Mouse (Mus musculus) mature B cell (primary cell): Measurements from ENCODE around the gene Dnah2.

ENCODE experiments used
- in situ Hi-C: fragments of 300-500 bp; cut with MboI; formaldehyde crosslinking; loops from 2 replicates; pipeline ENCODE4 v1.14.3; 2019

Gene Dnah2

DNA sequence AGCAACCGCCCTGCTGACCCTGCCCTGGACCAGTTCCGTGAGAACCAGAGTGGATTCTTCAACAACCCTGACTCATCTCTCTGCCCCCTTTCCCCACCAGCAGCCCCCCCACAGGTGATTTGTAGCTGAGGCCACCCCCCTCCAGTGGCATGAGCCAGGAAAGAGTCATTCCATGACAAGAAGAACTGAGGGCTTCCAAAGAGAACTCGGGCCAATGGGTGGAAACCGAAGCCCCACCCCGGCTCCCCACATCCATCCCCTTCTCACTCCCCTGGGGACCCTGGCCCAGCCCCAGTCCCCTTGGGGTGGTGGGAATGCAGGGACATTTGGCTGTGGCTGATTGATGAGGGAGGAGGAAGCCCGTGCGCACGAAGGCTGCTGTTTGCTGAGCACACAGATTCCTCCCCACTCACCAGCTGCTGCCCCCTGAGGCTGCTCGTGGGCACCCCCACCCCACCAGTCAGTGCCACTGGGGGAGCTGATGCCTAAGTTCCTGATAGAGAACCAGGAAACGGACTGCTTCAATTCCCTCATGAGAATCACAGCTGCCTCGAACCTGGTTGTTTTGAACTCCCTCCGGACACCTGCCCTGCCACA, at the start of gene Dnah2:
TSS of gene Dnah2 (minus strand) at position 51 of the 597 bp plus-strand sequence.
- in situ Hi-C loops = no loop called here

GRCm38 (mm10) chr11:69594853-69595252, 45.9 kb upstream of the Dnah2 start:
- in situ Hi-C loops = no loop called here

DNA sequence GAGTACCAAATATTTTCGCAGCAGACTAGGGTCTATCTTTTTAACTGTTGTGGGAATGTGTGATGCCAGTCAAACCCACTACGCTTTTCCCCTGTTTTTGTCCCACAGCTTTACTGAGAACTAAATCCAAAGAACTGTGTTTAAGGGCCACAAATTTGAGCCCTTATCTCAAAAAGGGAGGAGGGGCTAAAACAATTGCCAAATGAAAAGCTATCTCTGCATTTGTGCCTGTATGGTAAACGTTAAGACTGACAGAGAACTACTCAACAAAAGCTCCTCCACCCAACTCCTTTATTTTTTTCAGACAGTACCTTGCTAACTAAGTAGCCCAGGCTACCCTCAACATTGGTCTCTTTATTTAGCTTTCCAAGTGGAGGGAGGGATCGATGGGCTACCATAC, 43.9 kb upstream of the Dnah2 start:
- in situ Hi-C loops = no loop called here

DNA sequence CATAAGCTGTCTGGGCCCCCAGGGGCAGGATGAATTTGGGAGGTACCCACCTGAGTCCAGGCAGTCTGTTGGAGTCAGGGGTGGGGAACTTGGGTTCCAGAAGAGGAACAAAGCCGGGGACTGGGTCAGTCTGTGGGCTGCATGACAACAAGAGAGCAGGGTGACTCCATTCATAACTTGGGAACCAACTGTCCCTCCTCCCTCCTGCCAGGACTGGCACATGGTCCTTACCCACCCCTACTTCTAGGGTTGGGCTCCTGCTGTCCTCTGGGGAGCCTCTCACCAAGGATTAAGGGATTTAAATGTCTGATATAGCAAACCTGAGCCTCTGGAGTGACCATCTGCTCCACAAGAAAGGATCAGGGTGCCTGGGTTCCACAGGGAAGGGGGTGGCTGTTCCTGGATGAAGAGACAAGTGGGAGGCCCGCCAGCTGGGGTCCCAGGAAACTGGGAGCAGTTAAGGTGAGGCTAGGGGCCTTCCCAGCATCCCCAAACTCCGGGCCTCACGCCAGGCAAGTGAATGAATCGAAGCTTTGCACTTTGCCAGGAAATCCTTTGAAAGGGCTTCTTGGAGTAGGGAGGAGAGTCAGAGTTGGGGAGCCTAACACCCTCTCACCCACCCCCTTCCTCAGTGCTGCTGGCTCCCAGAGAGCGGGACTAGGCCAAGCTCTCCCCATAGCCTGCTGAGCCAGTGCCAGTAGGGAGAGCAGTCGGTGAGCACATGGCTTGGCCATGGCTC, 43.2 kb upstream of the Dnah2 start:
- in situ Hi-C loops = no loop called here

DNA sequence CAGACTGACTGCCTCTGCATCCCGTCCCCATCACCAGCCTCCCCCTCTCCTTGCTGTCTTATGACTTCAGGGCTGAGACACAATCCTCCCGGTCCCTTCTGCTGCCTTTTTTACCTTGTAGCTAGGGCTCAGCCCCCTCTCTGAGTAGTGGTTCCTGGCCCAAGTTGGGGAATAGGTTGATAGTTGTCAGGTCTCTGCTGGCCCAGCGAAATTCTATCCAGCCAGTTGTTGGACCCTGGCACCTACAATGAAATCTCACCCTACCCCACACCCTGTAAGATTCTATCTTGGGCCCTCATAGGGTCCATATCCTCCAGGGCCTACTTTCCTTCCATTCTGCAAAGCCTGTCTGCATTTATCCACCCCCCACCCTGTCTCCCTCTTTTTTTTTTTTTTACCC, 42.5 kb upstream of the Dnah2 start:
- in situ Hi-C loops = no loop called here

GRCm38 (mm10) chr11:69590622-69591021, 41.7 kb upstream of the Dnah2 start:
- in situ Hi-C loops = no loop called here

DNA sequence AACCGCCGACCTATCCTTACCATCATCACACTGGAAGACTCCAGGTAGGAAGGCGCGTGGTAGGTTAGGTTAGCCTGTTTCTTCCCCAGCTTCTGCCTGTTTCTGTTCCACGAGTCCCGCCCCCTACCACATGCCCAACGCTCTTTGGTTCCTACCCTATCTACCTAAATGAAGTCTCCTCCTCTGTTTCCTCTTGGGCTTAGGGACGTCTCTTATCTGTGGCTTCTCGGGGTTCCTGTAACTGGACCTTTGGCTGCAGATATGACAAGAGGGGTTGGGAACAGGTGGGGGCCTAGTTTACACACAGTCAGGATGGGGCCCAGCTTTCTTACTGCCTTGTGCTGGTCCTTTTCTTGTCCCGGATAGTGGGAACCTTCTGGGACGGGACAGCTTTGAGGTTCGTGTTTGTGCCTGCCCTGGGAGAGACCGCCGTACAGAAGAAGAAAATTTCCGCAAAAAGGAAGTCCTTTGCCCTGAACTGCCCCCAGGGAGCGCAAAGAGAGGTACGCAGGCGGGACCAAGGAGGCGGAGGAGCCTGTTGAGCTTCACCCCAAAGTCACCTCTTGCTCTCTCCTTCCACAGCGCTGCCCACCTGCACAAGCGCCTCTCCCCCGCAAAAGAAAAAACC, 40.4 kb upstream of the Dnah2 start:
- in situ Hi-C loops = no loop called here

DNA sequence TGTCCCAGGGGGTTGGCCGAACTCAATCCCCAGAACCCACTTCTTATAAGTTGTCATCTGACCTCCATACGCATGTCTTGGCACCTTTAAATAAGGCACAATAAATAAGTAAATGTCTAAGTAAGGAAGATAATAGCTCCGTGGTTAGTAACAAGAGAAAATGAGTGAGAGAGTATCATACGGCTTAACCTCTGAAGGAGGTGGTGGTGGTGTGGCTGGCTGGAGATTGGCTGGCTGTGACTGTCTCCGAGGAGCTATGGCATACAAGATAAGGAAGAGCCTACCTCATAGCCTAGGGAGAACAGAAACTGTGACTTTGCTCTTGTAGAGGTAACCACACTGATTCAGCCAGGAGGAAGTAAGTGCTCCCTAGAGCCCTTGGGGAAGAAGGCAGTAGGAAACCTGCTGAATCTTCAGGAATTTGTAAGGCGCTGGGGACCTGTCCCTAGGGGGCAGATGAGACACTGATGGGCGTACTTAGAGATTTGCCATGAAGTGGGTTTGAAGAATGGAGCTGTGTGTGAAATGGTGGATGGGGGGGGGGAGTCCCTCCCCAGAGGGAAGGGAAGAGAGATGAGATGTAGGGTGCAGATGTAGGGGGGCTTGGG, 36.9 kb upstream of the Dnah2 start:
- in situ Hi-C loops = no loop called here

DNA sequence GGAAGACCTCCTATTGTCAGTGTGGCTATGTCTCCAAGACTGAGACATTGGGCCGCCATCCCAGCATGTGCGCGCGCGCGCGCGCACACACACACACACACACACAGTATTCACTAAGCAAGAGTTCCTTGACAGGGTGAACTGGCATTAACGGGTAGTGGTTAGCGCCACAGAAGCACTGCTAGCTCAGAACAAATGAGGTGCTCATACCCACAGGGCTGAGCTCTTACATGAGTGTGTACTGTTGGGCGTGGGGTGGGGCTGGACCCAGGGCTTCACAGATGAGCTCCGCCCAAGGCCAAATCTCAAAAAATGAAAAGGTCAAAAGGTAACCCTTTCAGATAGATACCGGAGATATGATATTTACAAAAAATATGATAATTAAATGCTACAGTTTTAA, 36.0 kb upstream of the Dnah2 start:
- in situ Hi-C loops = no loop called here

- in situ Hi-C loops = no loop called here
Measured at GRCm38 (mm10) chr11:69584008-69584407, 35.1 kb upstream of the Dnah2 start.

DNA sequence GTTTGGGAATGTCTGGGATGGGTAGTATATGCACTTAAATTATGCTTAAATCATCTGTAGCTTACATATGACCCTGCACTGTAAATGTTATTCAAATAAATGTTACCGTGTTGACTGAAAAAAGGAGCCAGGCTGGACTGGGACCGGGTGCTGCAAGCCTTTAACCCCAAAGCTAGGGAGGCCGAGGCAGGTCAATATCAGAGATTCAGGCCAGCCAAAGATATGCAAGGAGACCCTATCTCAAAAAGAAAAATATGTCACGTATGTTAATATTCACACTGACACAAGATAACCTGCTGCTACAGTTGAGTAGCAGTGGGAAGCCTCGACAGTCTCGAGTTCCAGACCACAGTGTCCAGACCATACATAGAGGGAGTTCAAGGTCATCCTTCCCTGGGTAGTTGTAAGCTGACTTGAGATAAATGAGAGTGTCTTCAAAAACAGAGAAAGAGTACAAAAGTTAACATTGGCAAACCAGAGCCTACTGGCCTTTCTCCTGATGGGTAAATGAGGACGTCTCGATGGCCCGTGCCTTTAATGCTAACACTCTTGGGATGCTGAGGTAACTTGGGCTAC, 33.4 kb upstream of the Dnah2 start:
- in situ Hi-C loops = no loop called here

DNA sequence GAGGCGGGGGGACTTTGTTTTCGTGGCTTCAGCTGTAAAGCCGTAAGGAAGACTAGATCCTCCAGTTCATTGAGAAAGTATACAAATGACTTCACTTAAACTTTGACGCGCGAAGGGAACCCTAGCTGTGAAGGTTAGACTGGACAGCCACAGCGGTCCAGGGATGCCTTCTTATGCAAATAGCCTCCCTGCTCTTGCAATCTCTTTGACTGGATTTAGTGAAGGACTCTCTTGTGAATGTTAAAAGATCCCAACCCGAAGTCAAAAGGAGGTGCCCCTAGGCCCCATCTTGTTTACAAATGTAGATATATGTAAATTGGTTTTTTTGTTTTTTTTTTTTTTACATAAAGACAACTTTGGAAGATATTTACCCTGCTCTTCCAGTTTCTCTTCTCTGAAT, 32.9 kb upstream of the Dnah2 start:
- in situ Hi-C loops = no loop called here

- in situ Hi-C loops = no loop called here
Measured at GRCm38 (mm10) chr11:69581147-69581688, 32.3 kb upstream of the Dnah2 start.

DNA sequence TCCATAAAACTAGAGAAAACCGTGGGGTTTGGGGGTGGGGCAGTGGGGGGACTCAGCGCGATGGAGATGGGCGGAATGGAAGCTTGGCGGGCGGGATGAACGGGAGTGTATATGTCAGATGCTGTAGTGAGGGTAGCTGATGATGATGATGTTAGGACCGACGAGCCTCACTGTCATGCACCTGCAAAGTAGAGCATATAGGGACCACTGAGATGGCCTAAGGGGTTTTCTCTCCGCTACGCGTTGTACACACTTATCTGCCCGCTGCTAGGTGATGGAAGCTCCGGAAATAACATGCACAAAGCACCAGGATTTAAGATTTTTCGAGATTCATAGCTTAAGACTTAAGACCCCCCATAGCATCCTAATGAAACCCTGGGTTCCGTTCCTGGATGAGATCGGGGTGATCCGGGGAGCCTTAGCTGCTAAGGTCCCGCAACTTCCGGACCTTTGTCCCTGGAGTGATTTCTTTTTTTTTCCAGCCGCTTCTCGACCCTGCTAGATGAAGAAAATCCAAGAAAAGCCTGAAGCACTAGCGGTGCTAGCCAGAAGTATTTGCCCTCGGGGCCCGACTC, 31.7 kb upstream of the Dnah2 start:
- in situ Hi-C loops = no loop called here

DNA sequence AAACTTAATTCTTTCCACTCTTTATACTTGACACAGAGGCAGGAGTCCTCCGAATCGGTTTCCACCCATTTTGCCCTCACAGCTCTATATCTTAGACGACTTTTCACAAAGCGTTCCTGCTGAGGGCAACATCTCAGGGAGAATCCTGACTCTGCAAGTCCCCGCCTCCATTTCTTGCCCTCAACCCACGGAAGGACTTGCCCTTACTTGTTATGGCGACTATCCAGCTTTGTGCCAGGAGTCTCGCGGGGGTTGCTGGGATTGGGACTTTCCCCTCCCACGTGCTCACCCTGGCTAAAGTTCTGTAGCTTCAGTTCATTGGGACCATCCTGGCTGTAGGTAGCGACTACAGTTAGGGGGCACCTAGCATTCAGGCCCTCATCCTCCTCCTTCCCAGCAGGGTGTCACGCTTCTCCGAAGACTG, 31.2 kb upstream of the Dnah2 start, which contains the start of the genes Wrap53 and Trp53:
TSS of gene Wrap53 (minus strand) at position 165 of the 424 bp plus-strand sequence.
TSS of gene Trp53 (plus strand) at position 269 of the 424 bp plus-strand sequence.
- in situ Hi-C loops = no loop called here

GRCm38 (mm10) chr11:69579128-69580017, 30.5 kb upstream of the Dnah2 start:
- in situ Hi-C loops = no loop called here

- in situ Hi-C loops = no loop called here
Measured at GRCm38 (mm10) chr11:69578301-69578700, 29.4 kb upstream of the Dnah2 start.

- in situ Hi-C loops = no loop called here
Measured at GRCm38 (mm10) chr11:69576307-69576706, 27.4 kb upstream of the Dnah2 start.

DNA sequence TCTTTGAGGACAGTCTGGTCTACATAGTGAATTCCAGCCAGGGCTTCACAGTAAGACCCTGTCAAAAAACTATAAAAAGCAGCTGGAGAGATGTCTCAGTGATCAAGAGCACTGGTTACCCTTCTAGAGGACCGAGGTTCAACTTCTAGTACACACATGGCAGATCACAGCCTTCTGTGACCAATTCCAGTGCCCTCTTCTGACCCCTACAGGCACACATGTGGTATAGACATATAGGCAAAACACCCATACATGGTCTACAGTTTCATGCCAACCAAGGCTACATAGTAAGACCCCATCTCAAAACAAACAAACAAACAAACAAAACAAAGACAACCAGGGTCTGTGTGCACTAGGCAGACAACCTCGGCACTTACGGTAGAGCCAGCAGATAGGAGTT, 26.3 kb upstream of the Dnah2 start:
- in situ Hi-C loops = no loop called here

GRCm38 (mm10) chr11:69565131-69565530, 16.2 kb upstream of the Dnah2 start:
- in situ Hi-C loops = no loop called here

- in situ Hi-C loops = no loop called here
Measured at GRCm38 (mm10) chr11:69564391-69564790, 15.5 kb upstream of the Dnah2 start.
